Mouse (Mus musculus): ENCODE measurements at regions not wholly inside any gene's neighbourhood (a gene's known extent, or its start where the extent isn't known, plus 50 kb on each side); places are given as distances from the start of the nearest gene placed in this dataset.
A peak's percentile ranks its signal among the peaks of the same experiment; 100 is the strongest.

GRCm38 (mm10) chr9:78879955-78880642 is 264.8 kb downstream of the Cd109 start:
- H3K4me3 ChIP-seq (replicated peaks; ENCODE audit: low read length), result no peak overlapping the region
- H3K27me3 ChIP-seq (ENCODE audit: control insufficient read depth, insufficient read depth, low read length), result no peaks in the 10 kb centered on the region
- H3K4me1 ChIP-seq (replicated peaks; ENCODE audit: control insufficient read depth, insufficient read depth, low read length), result peaks cover 13% of the 10 kb centered on the region; the same call in 1 of the 2 replicates
- peak; percentile 31 for DNase-seq (ENCODE audit: low spot score)
- no peak overlapping the region for H3K4me2 ChIP-seq (replicated peaks)
- no peaks in the 10 kb centered on the region for H3K36me3 ChIP-seq (replicated peaks; ENCODE audit: control insufficient read depth, insufficient read depth)
- H3K9me3 ChIP-seq (ENCODE audit: control insufficient read depth, low read length), result no peaks in the 10 kb centered on the region
- H3K9ac ChIP-seq, result no peak overlapping the region
- H3K27ac ChIP-seq, result peak overlapping the region; percentile 3; the same call in 1 of the 2 replicates
- ATAC-seq (ENCODE audit: low FRiP score), result peak; percentile 90
- 27% methylated on average over 6 of the region's 6 CpGs for WGBS

- H3K4me3 ChIP-seq (replicated peaks; ENCODE audit: low read length), result no peak overlapping the region
- peak overlapping the region; percentile 3; the same call in 1 of the 2 replicates for H3K27ac ChIP-seq
- no peak overlapping the region for H3K4me2 ChIP-seq (replicated peaks)
- ATAC-seq (ENCODE audit: low FRiP score), result no peak; the same call in none of the 2 replicates
- WGBS, result 22% methylated on average over 4 of the region's 4 CpGs
- no peak for DNase-seq (ENCODE audit: low spot score)
- H3K4me1 ChIP-seq (replicated peaks; ENCODE audit: control insufficient read depth, insufficient read depth, low read length), result peaks cover 13% of the 10 kb centered on the region; the same call in 1 of the 2 replicates
- H3K36me3 ChIP-seq (replicated peaks; ENCODE audit: control insufficient read depth, insufficient read depth), result no peaks in the 10 kb centered on the region
- no peak overlapping the region for H3K9ac ChIP-seq
- H3K27me3 ChIP-seq (ENCODE audit: control insufficient read depth, insufficient read depth, low read length), result no peaks in the 10 kb centered on the region
- H3K9me3 ChIP-seq (ENCODE audit: control insufficient read depth, low read length), result no peaks in the 10 kb centered on the region
These were observed 265.4 kb downstream of the Cd109 start for GRCm38 (mm10) chr9:78880643-78881306.

- H3K36me3 ChIP-seq (replicated peaks; ENCODE audit: control insufficient read depth, insufficient read depth), result no peaks in the 10 kb centered on the region
- no peak overlapping the region for H3K4me3 ChIP-seq (replicated peaks; ENCODE audit: low read length)
- peaks cover 13% of the 10 kb centered on the region; the same call in 1 of the 2 replicates for H3K4me1 ChIP-seq (replicated peaks; ENCODE audit: control insufficient read depth, insufficient read depth, low read length)
- H3K27me3 ChIP-seq (ENCODE audit: control insufficient read depth, insufficient read depth, low read length), result no peaks in the 10 kb centered on the region
- no peak for ATAC-seq (ENCODE audit: low FRiP score)
- H3K9me3 ChIP-seq (ENCODE audit: control insufficient read depth, low read length), result no peaks in the 10 kb centered on the region
- H3K9ac ChIP-seq, result no peak overlapping the region
- H3K27ac ChIP-seq, result no peak overlapping the region
- DNase-seq (ENCODE audit: low spot score), result no peak
- 49% methylated on average over 5 of the region's 5 CpGs for WGBS
- H3K4me2 ChIP-seq (replicated peaks), result 0 out of 2 replicates have a peak overlapping the region, but pooled peaks have one; percentile 22
These were observed 266.0 kb downstream of the Cd109 start for GRCm38 (mm10) chr9:78881307-78881790.

GRCm38 (mm10) chr9:78903211-78903610 is 287.9 kb downstream of the Cd109 start:
- WGBS, result 82% methylated on average over 9 of the region's 9 CpGs
- DNase-seq (ENCODE audit: low spot score), result no peak
- Histone ChIP-seq H3K9ac (no peak overlapping the region), H3K4me3 (replicated peaks; ENCODE audit: low read length) (no peak overlapping the region), H3K27ac (no peak overlapping the region), H3K36me3 (replicated peaks; ENCODE audit: control insufficient read depth, insufficient read depth) (no peaks in the 10 kb centered on the region), H3K27me3 (ENCODE audit: control insufficient read depth, insufficient read depth, low read length) (no peaks in the 10 kb centered on the region), H3K4me1 (replicated peaks; ENCODE audit: control insufficient read depth, insufficient read depth, low read length) (no peaks in the 10 kb centered on the region), H3K4me2 (replicated peaks) (no peak overlapping the region), H3K9me3 (ENCODE audit: control insufficient read depth, low read length) (no peaks in the 10 kb centered on the region)
- ATAC-seq (ENCODE audit: low FRiP score), result no peak

GRCm38 (mm10) chr9:78917336-78917735 is 302.0 kb downstream of the Cd109 start:
- Histone ChIP-seq H3K27me3 (ENCODE audit: control insufficient read depth, insufficient read depth, low read length) (no peaks in the 10 kb centered on the region), H3K9me3 (ENCODE audit: control insufficient read depth, low read length) (no peaks in the 10 kb centered on the region), H3K4me1 (replicated peaks; ENCODE audit: control insufficient read depth, insufficient read depth, low read length) (no peaks in the 10 kb centered on the region), H3K36me3 (replicated peaks; ENCODE audit: control insufficient read depth, insufficient read depth) (no peaks in the 10 kb centered on the region), H3K4me3 (replicated peaks; ENCODE audit: low read length) (no peak overlapping the region), H3K9ac (no peak overlapping the region), H3K4me2 (replicated peaks) (no peak overlapping the region), H3K27ac (no peak overlapping the region)
- DNase-seq (ENCODE audit: low spot score) (no peak), ATAC-seq (ENCODE audit: low FRiP score) (no peak)
- 76% methylated on average over 1 of the region's 1 CpGs for WGBS

- Histone ChIP-seq H3K27ac (no peak overlapping the region), H3K4me2 (replicated peaks) (no peak overlapping the region), H3K36me3 (replicated peaks; ENCODE audit: control insufficient read depth, insufficient read depth) (no peaks in the 10 kb centered on the region), H3K4me3 (replicated peaks; ENCODE audit: low read length) (no peak overlapping the region), H3K27me3 (ENCODE audit: control insufficient read depth, insufficient read depth, low read length) (no peaks in the 10 kb centered on the region), H3K9me3 (ENCODE audit: control insufficient read depth, low read length) (no peaks in the 10 kb centered on the region), H3K4me1 (replicated peaks; ENCODE audit: control insufficient read depth, insufficient read depth, low read length) (no peaks in the 10 kb centered on the region), H3K9ac (no peak overlapping the region)
- DNase-seq (ENCODE audit: low spot score), result no peak
- WGBS, result 84% methylated on average over 7 of the region's 7 CpGs
- no peak for ATAC-seq (ENCODE audit: low FRiP score)
These were observed 310.7 kb downstream of the Cd109 start for GRCm38 (mm10) chr9:78925977-78926593.

GRCm38 (mm10) chr9:78941648-78942047 is 326.3 kb downstream of the Cd109 start:
- H3K9me3 ChIP-seq (ENCODE audit: control insufficient read depth, low read length), result no peaks in the 10 kb centered on the region
- DNase-seq (ENCODE audit: low spot score), result no peak
- no peaks in the 10 kb centered on the region for H3K4me1 ChIP-seq (replicated peaks; ENCODE audit: control insufficient read depth, insufficient read depth, low read length)
- ATAC-seq (ENCODE audit: low FRiP score), result no peak
- no peak overlapping the region for H3K4me2 ChIP-seq (replicated peaks)
- H3K27me3 ChIP-seq (ENCODE audit: control insufficient read depth, insufficient read depth, low read length), result no peaks in the 10 kb centered on the region
- H3K36me3 ChIP-seq (replicated peaks; ENCODE audit: control insufficient read depth, insufficient read depth), result no peaks in the 10 kb centered on the region
- H3K9ac ChIP-seq, result no peak overlapping the region
- H3K27ac ChIP-seq, result no peak overlapping the region
- H3K4me3 ChIP-seq (replicated peaks; ENCODE audit: low read length), result no peak overlapping the region

- Histone ChIP-seq H3K4me1 (replicated peaks; ENCODE audit: control insufficient read depth, insufficient read depth, low read length) (no peaks in the 10 kb centered on the region), H3K4me2 (replicated peaks) (no peak overlapping the region), H3K9me3 (ENCODE audit: control insufficient read depth, low read length) (no peaks in the 10 kb centered on the region), H3K36me3 (replicated peaks; ENCODE audit: control insufficient read depth, insufficient read depth) (no peaks in the 10 kb centered on the region), H3K27me3 (ENCODE audit: control insufficient read depth, insufficient read depth, low read length) (no peaks in the 10 kb centered on the region), H3K9ac (no peak overlapping the region), H3K27ac (no peak overlapping the region), H3K4me3 (replicated peaks; ENCODE audit: low read length) (no peak overlapping the region)
- no peak for ATAC-seq (ENCODE audit: low FRiP score)
- no peak for DNase-seq (ENCODE audit: low spot score)
- 21% methylated on average over 1 of the region's 1 CpGs for WGBS
These were observed 349.5 kb downstream of the Cd109 start for GRCm38 (mm10) chr9:78964813-78965212.

GRCm38 (mm10) chr9:78965226-78965950 is 350.0 kb downstream of the Cd109 start:
- no peak overlapping the region for H3K4me2 ChIP-seq (replicated peaks)
- H3K27me3 ChIP-seq (ENCODE audit: control insufficient read depth, insufficient read depth, low read length), result no peaks in the 10 kb centered on the region
- no peaks in the 10 kb centered on the region for H3K36me3 ChIP-seq (replicated peaks; ENCODE audit: control insufficient read depth, insufficient read depth)
- DNase-seq (ENCODE audit: low spot score), result no peak
- H3K4me3 ChIP-seq (replicated peaks; ENCODE audit: low read length), result no peak overlapping the region
- no peak overlapping the region for H3K27ac ChIP-seq
- whole genome bisulfite sequencing, result 70% methylated on average over 14 of the region's 14 CpGs
- ATAC-seq (ENCODE audit: low FRiP score), result no peak
- H3K4me1 ChIP-seq (replicated peaks; ENCODE audit: control insufficient read depth, insufficient read depth, low read length), result no peaks in the 10 kb centered on the region
- no peaks in the 10 kb centered on the region for H3K9me3 ChIP-seq (ENCODE audit: control insufficient read depth, low read length)
- H3K9ac ChIP-seq, result no peak overlapping the region
